Mouse (Mus musculus) CH12.LX (cell line): ENCODE results near the gene Rnasek. TPM values are rescaled to one million over a fixed set of nuclear protein-coding genes. Genes with fewer than 3 reads are reported as not detected.

Source experiments
- DNase-seq: peaks from one replicate; pipeline ENCODE4 v3.0.0-alpha.2; 2013; ENCODE audit errors: extremely low read depth
- H3K27ac ChIP-seq: 2 replicates; pipeline ENCODE4 v1.5.1; 2012; ENCODE audit warnings: low read depth, mild to moderate bottlenecking, control low read depth, moderate library complexity; ENCODE audit not compliant: insufficient read depth
- H3K27me3 ChIP-seq: replicated peaks from 2 replicates; pipeline ENCODE3; 2012; ENCODE audit warnings: inconsistent platforms
- H3K36me3 ChIP-seq, 2 experiments: replicated peaks in 1 of 2; 2 replicates each; pipeline versions ENCODE3 to v1.6.1; 2012; ENCODE audit warnings: inconsistent platforms in 1 of 2, low read length in 1 of 2, mild to moderate bottlenecking in 1 of 2, mixed read lengths in 1 of 2, moderate library complexity in 1 of 2; ENCODE audit not compliant: control insufficient read depth in 1 of 2, insufficient read depth in 1 of 2
- H3K4me1 ChIP-seq, 2 experiments: 2 replicates each; pipeline ENCODE4 v1.6.1; 2012; ENCODE audit warnings: inconsistent platforms in 1 of 2, moderate library complexity in 1 of 2; ENCODE audit not compliant: insufficient read depth in 2 of 2, control insufficient read depth in 1 of 2
- H3K4me2 ChIP-seq: 2 replicates; pipeline ENCODE4 v1.6.1; 2012; ENCODE audit warnings: low read depth, mild to moderate bottlenecking, control low read depth; ENCODE audit not compliant: poor library complexity, insufficient read depth, severe bottlenecking
- H3K4me3 ChIP-seq, 3 experiments: fragments of 150-350 bp in 1 of 3; sonication (generic) in 1 of 3; replicated peaks in 1 of 3; 2 replicates each; pipeline versions ENCODE3 to v1.5.1; 2011 to 2012; ENCODE audit warnings: low read depth in 2 of 3, low read length in 2 of 3, mild to moderate bottlenecking in 2 of 3, moderate library complexity in 2 of 3, control low read depth in 1 of 3, improper control_type of control experiment in 1 of 3, inconsistent platforms in 1 of 3, mixed read lengths in 1 of 3; ENCODE audit not compliant: poor library complexity in 1 of 3
- H3K79me2 ChIP-seq: replicated peaks from 2 replicates; pipeline ENCODE4 v1.6.1; 2012; ENCODE audit warnings: mild to moderate bottlenecking, moderate library complexity; ENCODE audit not compliant: control insufficient read depth, poor library complexity, insufficient read depth, severe bottlenecking; ENCODE audit errors: extremely low read depth
- H3K9ac ChIP-seq: 2 replicates; pipeline ENCODE4 v1.6.1; 2012; ENCODE audit warnings: low read depth, mild to moderate bottlenecking, control low read depth, moderate library complexity; ENCODE audit not compliant: insufficient read depth
- H3K9me3 ChIP-seq: replicated peaks from 2 replicates; pipeline ENCODE3; 2012; ENCODE audit warnings: low read length, inconsistent platforms, mixed read lengths
- BHLHE40 ChIP-seq: IDR thresholded peaks from 2 replicates; pipeline ENCODE4 v1.6.1; 2011; ENCODE audit warnings: mild to moderate bottlenecking, low read depth, low read length, improper control_type of control experiment
- CHD2 ChIP-seq: IDR thresholded peaks from 2 replicates; pipeline ENCODE4 v1.6.1; 2011; ENCODE audit warnings: low read length, improper control_type of control experiment
- CTCF ChIP-seq, 2 experiments: IDR thresholded peaks in 1 of 2; conservative IDR thresholded peaks in 1 of 2; 2 replicates each; pipeline ENCODE4 v1.5.1; 2011 to 2012; ENCODE audit warnings: low read depth in 2 of 2, low read length in 2 of 2, improper control_type of control experiment in 1 of 2, inconsistent platforms in 1 of 2, mild to moderate bottlenecking in 1 of 2, moderate library complexity in 1 of 2
- JUN ChIP-seq: IDR thresholded peaks from 2 replicates; pipeline ENCODE4 v1.6.1; 2011; ENCODE audit warnings: low read depth, mild to moderate bottlenecking, low read length, improper control_type of control experiment, moderate library complexity; ENCODE audit not compliant: insufficient read depth
- MAZ ChIP-seq: IDR thresholded peaks from 2 replicates; pipeline ENCODE4 v1.6.1; 2012; ENCODE audit warnings: low read depth, mild to moderate bottlenecking, inconsistent platforms, low read length, improper control_type of control experiment, moderate library complexity
- MXI1 ChIP-seq: IDR thresholded peaks from 2 replicates; pipeline ENCODE4 v1.6.1; 2011; ENCODE audit warnings: mild to moderate bottlenecking, low read depth, low read length, improper control_type of control experiment
- NELFE ChIP-seq: IDR thresholded peaks from 2 replicates; pipeline ENCODE4 v1.6.1; 2011; ENCODE audit warnings: low read depth, low read length, improper control_type of control experiment
- RAD21 ChIP-seq: IDR thresholded peaks from 2 replicates; pipeline ENCODE4 v1.6.1; 2011; ENCODE audit warnings: low read depth, mild to moderate bottlenecking, low read length, improper control_type of control experiment, moderate library complexity
- SIN3A ChIP-seq: IDR thresholded peaks from 2 replicates; pipeline ENCODE4 v1.6.1; 2012; ENCODE audit warnings: low read length, improper control_type of control experiment, inconsistent platforms
- TCF12 ChIP-seq: IDR thresholded peaks from 2 replicates; pipeline ENCODE4 v1.6.1; 2014; ENCODE audit warnings: low read depth, mild to moderate bottlenecking, inconsistent platforms, low read length, improper control_type of control experiment
- UBTF ChIP-seq: IDR thresholded peaks from 2 replicates; pipeline ENCODE4 v1.6.1; 2012; ENCODE audit warnings: low read depth, mild to moderate bottlenecking, inconsistent platforms, low read length, improper control_type of control experiment, moderate library complexity
- USF1 ChIP-seq: IDR thresholded peaks from 2 replicates; pipeline ENCODE4 v1.6.1; 2014; ENCODE audit warnings: low read depth, mild to moderate bottlenecking, inconsistent platforms, low read length, improper control_type of control experiment
- ZC3H11A ChIP-seq: IDR thresholded peaks from 2 replicates; pipeline ENCODE4 v1.6.1; 2012; ENCODE audit warnings: low read depth, mild to moderate bottlenecking, inconsistent platforms, low read length, improper control_type of control experiment
- ZKSCAN1 ChIP-seq: IDR thresholded peaks from 2 replicates; pipeline ENCODE4 v1.6.1; 2012; ENCODE audit warnings: low read depth, inconsistent platforms, low read length, improper control_type of control experiment, borderline replicate concordance
- ZNF384 ChIP-seq: IDR thresholded peaks from 2 replicates; pipeline ENCODE4 v1.6.1; 2012; ENCODE audit warnings: low read depth, low read length, improper control_type of control experiment, inconsistent platforms
- dilution Hi-C: fragments of 300-500 bp; cut with MboI; formaldehyde crosslinking; loops from 2 replicates; pipeline ENCODE4 v1.14.3; 2020; ENCODE audit warnings: low sequenced_read_pairs; ENCODE audit not compliant: extremely low pct_unique_long_range_greater_than_20kb, extremely low pct_ligation_motif_present
- in situ Hi-C: fragments of 300-500 bp; cut with MboI; formaldehyde crosslinking; loops from 3 replicates; pipeline ENCODE4 v1.14.3; 2019; ENCODE audit warnings: low sequenced_read_pairs, low pct_ligation_motif_present, low pct_unique_long_range_greater_than_20kb, mixed read lengths
- polyA plus RNA-seq: library from polyadenylated mRNA; unstranded; fragments of >175 nt; gene quantifications from 2 replicates; pipeline ENCODE4 v1.2.1, GENCODE M21; 2012; ENCODE audit warnings: low read depth; ENCODE audit not compliant: insufficient read length
- total RNA-seq, 2 experiments: library from RNA; depleted of rRNA; stranded (reverse); fragments of 300-350 nt in 1 of 2; fragments of >200 nt in 1 of 2; gene quantifications; 2 replicates each; pipeline ENCODE4 v1.2.3; 2012 to 2014

Rnasek gene
- total and polyA plus RNA-seq, 3 experiments: 9.1 to 91.3 (median 25.6) TPM

DNA sequence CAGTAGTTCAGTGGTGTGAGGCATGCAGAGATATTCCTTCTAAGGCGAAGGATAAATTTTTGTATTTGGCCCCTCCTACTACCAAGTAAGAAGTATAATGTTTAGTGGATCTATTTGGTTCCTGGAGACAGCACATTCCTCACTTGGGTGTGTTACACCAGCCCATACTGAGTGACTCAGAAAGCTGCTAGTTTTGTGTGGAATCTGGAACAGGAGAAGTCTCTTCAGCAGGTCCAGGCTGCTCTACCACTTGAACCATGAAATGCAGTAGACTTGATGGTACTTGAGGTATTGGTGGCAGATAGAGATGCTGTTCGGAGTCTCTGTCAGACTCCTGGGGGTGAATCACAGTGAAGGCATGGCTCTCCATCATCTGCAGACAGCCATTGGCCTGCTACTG is 29.0 kb downstream of the Rnasek start:
- no peaks in the 10 kb centered on the region for H3K4me1 ChIP-seq
- peaks cover 12% of the 10 kb centered on the region for H3K27me3 ChIP-seq
- no peak for TF ChIP-seq BHLHE40
- no peak for TF ChIP-seq CHD2
- TF ChIP-seq UBTF: no peak
- TF ChIP-seq JUN: no peak
- TF ChIP-seq RAD21: no peak
- TF ChIP-seq SIN3A: no peak
- TF ChIP-seq TCF12: no peak
- TF ChIP-seq MXI1: no peak
- TF ChIP-seq CTCF (conservative IDR thresholded peaks at IDR 0.05 in 1 of 2, IDR thresholded peaks at IDR 0.05 in 1 of 2; ENCODE audit: low read depth in 2 of 2, low read length in 2 of 2): no peak
- TF ChIP-seq USF1: no peak
- TF ChIP-seq ZKSCAN1: no peak
- TF ChIP-seq ZC3H11A: no peak
- TF ChIP-seq MAZ: no peak
- no peaks in the 10 kb centered on the region for H3K9me3 ChIP-seq
- dilution Hi-C loops (no loop called here), in situ Hi-C loops (no loop called here)
- H3K4me2 ChIP-seq: no peak overlapping the region
- H3K9ac ChIP-seq: no peak overlapping the region
- DNase-seq: no peak
- H3K79me2 ChIP-seq: no peaks in the 10 kb centered on the region
- H3K36me3 ChIP-seq: peaks cover 0 to 12% of the 10 kb centered on the region in 2 experiments
- H3K27ac ChIP-seq: no peak overlapping the region
- no peak overlapping the region for H3K4me3 ChIP-seq

DNA sequence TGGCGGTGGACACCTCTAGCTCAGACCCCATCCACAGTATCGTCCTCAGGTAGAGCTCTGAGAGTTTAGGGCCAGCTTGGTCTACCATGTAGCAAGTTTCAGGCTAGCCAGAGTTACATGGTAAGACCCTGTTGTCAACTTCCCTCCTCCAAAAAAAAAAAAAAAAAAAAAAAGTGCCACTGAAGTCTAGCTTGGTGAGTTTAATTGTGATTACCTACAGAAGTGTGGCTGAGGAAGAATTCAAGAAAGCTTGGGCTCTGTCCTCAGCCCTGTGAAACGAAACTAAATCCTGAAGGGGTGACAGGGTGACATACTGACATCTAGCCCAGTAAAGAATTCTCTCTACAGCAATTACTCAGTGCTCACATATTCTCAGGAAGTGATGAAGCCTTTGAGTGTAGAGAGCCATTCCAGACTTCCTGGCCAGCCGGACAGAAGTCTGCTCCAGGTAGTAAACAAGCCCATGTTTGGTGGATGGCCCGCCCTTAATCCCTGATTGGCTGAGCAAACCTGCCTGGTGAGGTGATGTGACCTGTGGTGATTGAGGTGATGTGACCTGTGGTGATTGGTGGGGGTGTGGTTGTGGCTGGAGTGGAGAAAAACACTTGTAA is 30.8 kb downstream of the Rnasek start:
- Histone ChIP-seq H3K79me2 (no peaks in the 10 kb centered on the region), H3K27ac (no peak overlapping the region), H3K4me1 (no peaks in the 10 kb centered on the region), H3K9ac (no peak overlapping the region), H3K27me3 (peaks cover 26% of the 10 kb centered on the region), H3K4me3 (no peak overlapping the region), H3K36me3 (no peaks in the 10 kb centered on the region), H3K9me3 (no peaks in the 10 kb centered on the region), H3K4me2 (0 out of 2 replicates have a peak overlapping the region, but pooled peaks have one; percentile 8)
- dilution Hi-C loops: no loop called here
- DNase-seq: no peak
- TF ChIP-seq NELFE: no peak
- no peak for TF ChIP-seq ZC3H11A
- TF ChIP-seq ZNF384: peak; percentile 56; the same call in 1 of the 2 replicates
- in situ Hi-C loops: no loop called here
